Mouse (Mus musculus): ENCODE results near the gene Mamdc4. TPM values are rescaled to one million over a fixed set of nuclear protein-coding genes. Genes with fewer than 3 reads are reported as not detected.

The Mamdc4 gene
- polyA plus RNA-seq, 1 experiment from 2014 or later: 3.1 TPM

DNA sequence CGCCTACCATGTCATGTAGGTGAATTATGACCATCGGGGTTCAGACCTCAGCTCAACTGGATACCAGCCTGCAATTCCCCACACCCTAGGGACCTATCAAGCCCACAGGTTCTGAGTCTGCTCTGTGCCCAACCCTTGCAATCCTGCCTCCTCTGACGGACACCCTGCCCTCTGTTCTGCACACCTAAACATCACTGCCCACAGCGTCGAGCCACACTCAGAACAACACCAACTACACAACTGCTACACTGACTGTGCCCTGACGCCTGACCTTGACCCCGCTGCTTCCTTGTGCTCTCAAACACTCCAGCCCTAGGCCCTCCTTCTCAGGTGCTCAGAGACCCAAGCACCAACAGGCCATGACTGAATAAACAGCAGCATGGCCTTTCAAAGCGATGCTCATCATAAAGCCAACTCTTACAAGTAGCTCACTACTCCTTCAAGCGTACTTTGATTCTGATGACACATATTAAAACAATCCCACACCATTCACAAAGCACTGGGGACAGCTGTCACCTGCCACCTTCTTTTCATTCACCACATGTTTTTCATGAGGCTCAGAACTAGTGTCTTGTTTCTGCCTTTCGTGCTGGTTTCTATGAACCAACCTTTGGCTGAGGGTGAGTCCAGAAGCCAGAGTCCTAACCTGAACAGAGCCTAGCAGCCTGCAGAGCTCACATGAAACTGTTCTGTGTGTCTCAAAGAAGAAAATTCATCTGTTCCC is 32.8 kb downstream of the Mamdc4 start:
- Histone ChIP-seq H3K27ac (ENCODE audit: low read length) (no peak overlapping the region), H3K9me3 (ENCODE audit: control insufficient read depth, low read length) (no peaks in the 10 kb centered on the region), H3K4me1 (replicated peaks; ENCODE audit: control insufficient read depth, insufficient read depth, low read length) (peaks cover 8% of the 10 kb centered on the region; the same call in 1 of the 2 replicates), H3K36me3 (ENCODE audit: control insufficient read depth, insufficient read depth, low read length) (no peaks in the 10 kb centered on the region; the same call in 1 of the 2 replicates), H3K9ac (ENCODE audit: low read length) (no peak overlapping the region), H3K4me3 (ENCODE audit: low read length) (no peak overlapping the region), H3K27me3 (ENCODE audit: control insufficient read depth, insufficient read depth, low read depth, low read length) (no peaks in the 10 kb centered on the region), H3K4me2 (ENCODE audit: low read depth, low read length) (no peak overlapping the region)
- 58% methylated on average over 10 of the region's 10 CpGs for WGBS
- no peak for ATAC-seq (ENCODE audit: low read depth)

GRCm38 (mm10) chr2:25540541-25540948 is 34.1 kb downstream of the Mamdc4 start:
- 92% methylated on average over 4 of the region's 4 CpGs for WGBS
- ATAC-seq (ENCODE audit: low read depth): no peak
- no peak overlapping the region for H3K9ac ChIP-seq (ENCODE audit: low read length)
- H3K36me3 ChIP-seq (ENCODE audit: control insufficient read depth, insufficient read depth, low read length): peaks cover 9% of the 10 kb centered on the region
- no peak overlapping the region for H3K4me3 ChIP-seq (ENCODE audit: low read length)
- H3K4me1 ChIP-seq (replicated peaks; ENCODE audit: control insufficient read depth, insufficient read depth, low read length): peaks cover 2% of the 10 kb centered on the region; the same call in 1 of the 2 replicates
- no peak overlapping the region for H3K27ac ChIP-seq (ENCODE audit: low read length)
- H3K27me3 ChIP-seq (ENCODE audit: control insufficient read depth, insufficient read depth, low read depth, low read length): no peaks in the 10 kb centered on the region
- H3K9me3 ChIP-seq (ENCODE audit: control insufficient read depth, low read length): no peaks in the 10 kb centered on the region
- no peak overlapping the region for H3K4me2 ChIP-seq (ENCODE audit: low read depth, low read length)

DNA sequence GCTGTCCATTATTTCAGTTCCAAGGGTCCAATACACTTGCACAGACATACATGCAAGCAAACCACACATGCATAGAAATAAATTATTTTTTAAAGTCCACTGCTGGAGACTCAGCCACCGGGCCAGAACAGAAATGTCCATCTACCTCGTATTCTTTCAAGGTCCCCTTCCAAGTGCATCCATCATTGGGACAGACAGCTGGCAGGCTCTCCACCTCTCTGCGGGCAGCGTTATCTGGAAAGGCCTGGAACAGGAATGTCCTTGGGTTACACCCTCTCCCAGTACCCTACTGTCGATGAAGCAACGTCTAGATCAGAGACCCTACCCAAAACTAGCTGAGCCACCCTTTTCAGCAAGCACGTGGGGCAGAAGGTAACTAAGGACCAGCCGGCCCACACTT is 38.1 kb downstream of the Mamdc4 start:
- Histone ChIP-seq H3K4me2 (ENCODE audit: low read depth, low read length) (no peak overlapping the region), H3K9me3 (ENCODE audit: control insufficient read depth, low read length) (no peaks in the 10 kb centered on the region), H3K9ac (ENCODE audit: low read length) (no peak overlapping the region), H3K27me3 (ENCODE audit: control insufficient read depth, insufficient read depth, low read depth, low read length) (no peaks in the 10 kb centered on the region), H3K27ac (ENCODE audit: low read length) (no peak overlapping the region), H3K4me3 (ENCODE audit: low read length) (no peak overlapping the region), H3K36me3 (ENCODE audit: control insufficient read depth, insufficient read depth, low read length) (peaks cover 18% of the 10 kb centered on the region), H3K4me1 (replicated peaks; ENCODE audit: control insufficient read depth, insufficient read depth, low read length) (no peaks in the 10 kb centered on the region)
- no peak for ATAC-seq (ENCODE audit: low read depth)
- WGBS: 70% methylated on average over 8 of the region's 8 CpGs

- H3K27ac ChIP-seq (ENCODE audit: low read length): no peak overlapping the region
- 88% methylated on average over 2 of the region's 2 CpGs for WGBS
- H3K27me3 ChIP-seq (ENCODE audit: control insufficient read depth, insufficient read depth, low read depth, low read length): no peaks in the 10 kb centered on the region
- H3K9me3 ChIP-seq (ENCODE audit: control insufficient read depth, low read length): no peaks in the 10 kb centered on the region
- no peak overlapping the region for H3K4me3 ChIP-seq (ENCODE audit: low read length)
- ATAC-seq (ENCODE audit: low read depth): no peak
- H3K36me3 ChIP-seq (ENCODE audit: control insufficient read depth, insufficient read depth, low read length): peaks cover 25% of the 10 kb centered on the region
- H3K9ac ChIP-seq (ENCODE audit: low read length): no peak overlapping the region
- no peak overlapping the region for H3K4me2 ChIP-seq (ENCODE audit: low read depth, low read length)
- no peaks in the 10 kb centered on the region for H3K4me1 ChIP-seq (replicated peaks; ENCODE audit: control insufficient read depth, insufficient read depth, low read length)
These were observed 39.8 kb downstream of the Mamdc4 start for GRCm38 (mm10) chr2:25534866-25535182.

GRCm38 (mm10) chr2:25534178-25534865 is 40.3 kb downstream of the Mamdc4 start:
- ATAC-seq (ENCODE audit: low read depth): no peak
- Histone ChIP-seq H3K4me1 (replicated peaks; ENCODE audit: control insufficient read depth, insufficient read depth, low read length) (no peaks in the 10 kb centered on the region), H3K4me3 (ENCODE audit: low read length) (no peak overlapping the region), H3K9ac (ENCODE audit: low read length) (no peak overlapping the region), H3K27ac (ENCODE audit: low read length) (no peak overlapping the region), H3K36me3 (ENCODE audit: control insufficient read depth, insufficient read depth, low read length) (peaks cover 30% of the 10 kb centered on the region), H3K9me3 (ENCODE audit: control insufficient read depth, low read length) (no peaks in the 10 kb centered on the region), H3K4me2 (ENCODE audit: low read depth, low read length) (no peak overlapping the region), H3K27me3 (ENCODE audit: control insufficient read depth, insufficient read depth, low read depth, low read length) (no peaks in the 10 kb centered on the region)
- WGBS: 81% methylated on average over 3 of the region's 3 CpGs

DNA sequence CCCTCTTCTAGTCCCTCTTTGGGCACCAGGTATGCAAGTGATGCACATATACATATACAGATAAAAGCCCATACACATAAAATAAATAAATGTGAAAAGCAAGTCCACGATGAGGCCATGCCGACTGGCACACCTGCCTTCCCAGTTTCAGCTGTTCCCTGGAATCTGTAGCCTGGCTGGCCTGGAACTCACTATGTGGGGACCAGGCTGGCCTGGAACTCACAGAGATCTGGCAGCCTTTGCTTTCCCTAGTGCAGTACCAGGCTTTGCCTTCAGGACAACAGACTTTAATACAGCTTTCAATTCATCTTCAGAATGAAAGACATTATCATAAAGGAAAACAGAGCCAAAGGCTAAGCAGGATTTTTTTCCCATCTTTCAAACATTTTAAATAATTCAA is 40.9 kb downstream of the Mamdc4 start:
- no peak for ATAC-seq (ENCODE audit: low read depth)
- H3K27me3 ChIP-seq (ENCODE audit: control insufficient read depth, insufficient read depth, low read depth, low read length): no peaks in the 10 kb centered on the region
- no peak overlapping the region for H3K4me2 ChIP-seq (ENCODE audit: low read depth, low read length)
- H3K4me1 ChIP-seq (replicated peaks; ENCODE audit: control insufficient read depth, insufficient read depth, low read length): no peaks in the 10 kb centered on the region
- H3K36me3 ChIP-seq (ENCODE audit: control insufficient read depth, insufficient read depth, low read length): peaks cover 36% of the 10 kb centered on the region
- H3K9me3 ChIP-seq (ENCODE audit: control insufficient read depth, low read length): no peaks in the 10 kb centered on the region
- no peak overlapping the region for H3K27ac ChIP-seq (ENCODE audit: low read length)
- no peak overlapping the region for H3K9ac ChIP-seq (ENCODE audit: low read length)
- 97% methylated on average over 2 of the region's 2 CpGs for WGBS
- no peak overlapping the region for H3K4me3 ChIP-seq (ENCODE audit: low read length)

- Histone ChIP-seq H3K4me3 (ENCODE audit: low read length) (no peak overlapping the region), H3K27ac (ENCODE audit: low read length) (no peak overlapping the region), H3K36me3 (ENCODE audit: control insufficient read depth, insufficient read depth, low read length) (peaks cover 69% of the 10 kb centered on the region), H3K27me3 (ENCODE audit: control insufficient read depth, insufficient read depth, low read depth, low read length) (no peaks in the 10 kb centered on the region), H3K9ac (ENCODE audit: low read length) (no peak overlapping the region), H3K4me2 (ENCODE audit: low read depth, low read length) (no peak overlapping the region), H3K9me3 (ENCODE audit: control insufficient read depth, low read length) (no peaks in the 10 kb centered on the region), H3K4me1 (replicated peaks; ENCODE audit: control insufficient read depth, insufficient read depth, low read length) (no peaks in the 10 kb centered on the region)
- 81% methylated on average over 9 of the region's 9 CpGs for WGBS
- ATAC-seq (ENCODE audit: low read depth): no peak
These were observed 47.9 kb downstream of the Mamdc4 start for GRCm38 (mm10) chr2:25526510-25527302.

All from lung, embryonic 16.5 days (tissue).